Mouse (Mus musculus): Measurements from ENCODE around the gene Ppp3r2. TPM values are rescaled to one million over a fixed set of nuclear protein-coding genes. Genes with fewer than 3 reads are reported as not detected.

The Ppp3r2 gene
- polyA plus RNA-seq (2015; fragmentation: Nextera tagmentation; extraction: Ambion mirVana), result not detected in 2 replicates

DNA sequence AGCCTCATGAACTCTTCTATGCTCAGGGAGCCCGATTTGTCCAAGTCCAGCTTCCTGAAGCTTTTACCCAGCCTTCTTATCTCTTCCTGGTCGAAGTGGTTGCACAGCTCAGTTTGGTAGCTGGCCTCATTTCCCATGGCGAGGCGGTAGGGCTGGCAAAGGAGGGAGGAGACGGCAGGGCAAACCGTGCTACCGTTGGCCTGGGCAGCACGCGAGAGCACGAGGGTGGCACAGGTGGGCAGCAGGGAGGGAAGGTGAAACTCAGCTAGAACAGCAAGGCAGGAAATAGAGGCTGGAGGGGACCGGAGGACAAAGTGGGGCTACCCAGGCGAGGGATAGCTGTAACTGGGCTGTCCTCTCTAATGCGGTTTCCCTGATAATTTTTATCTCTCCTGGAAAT, at the start of gene Ppp3r2:
TSS of gene Ppp3r2 (minus strand) at position 213 of the 400 bp plus-strand sequence.
- WGBS, result 71% methylated on average over 13 of the region's 13 CpGs
- H3K4me3 ChIP-seq, result no peak within 1 kb of the TSS
- H3K36me3 ChIP-seq, result no peaks in the 10 kb centered on the region
- no peaks in the 10 kb centered on the region for H3K9me3 ChIP-seq (replicated peaks)
- no peaks in the 10 kb centered on the region for H3K27me3 ChIP-seq
- no peak within 1 kb of the TSS for H3K27ac ChIP-seq
- H3K9ac ChIP-seq, result no peak within 1 kb of the TSS
- no peak for ATAC-seq (replicated peaks; ENCODE audit: insufficient number of reproducible peaks, insufficient read depth, low FRiP score, low read depth)
- H3K4me2 ChIP-seq, result no peak within 1 kb of the TSS
- no peaks in the 10 kb centered on the region for H3K4me1 ChIP-seq (replicated peaks)

DNA sequence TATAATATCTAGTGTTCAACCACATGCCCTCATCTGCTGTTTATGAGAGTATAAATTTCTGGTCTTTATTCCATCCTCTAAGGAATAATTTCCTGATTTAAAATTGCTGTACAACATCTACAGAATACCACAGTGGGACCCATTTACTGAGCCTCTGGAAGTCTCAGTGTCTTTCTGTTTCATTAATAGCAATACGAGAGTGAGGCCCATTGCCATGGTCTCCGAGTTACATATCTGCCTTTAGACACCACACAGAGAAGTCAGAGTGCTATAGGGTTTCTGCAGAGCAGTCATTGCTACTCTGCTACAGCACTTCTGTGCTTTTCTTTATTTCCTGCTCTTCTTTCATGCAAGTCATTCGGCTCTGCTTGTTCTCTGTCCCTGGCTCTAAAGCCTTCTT, 47.5 kb upstream of the Ppp3r2 start:
- H3K4me1 ChIP-seq (replicated peaks), result no peaks in the 10 kb centered on the region
- WGBS, result 66% methylated on average over 3 of the region's 3 CpGs
- H3K27ac ChIP-seq, result no peak overlapping the region
- no peaks in the 10 kb centered on the region for H3K9me3 ChIP-seq (replicated peaks)
- H3K9ac ChIP-seq, result no peak overlapping the region
- no peaks in the 10 kb centered on the region for H3K36me3 ChIP-seq
- no peak overlapping the region for H3K4me2 ChIP-seq
- H3K27me3 ChIP-seq, result no peaks in the 10 kb centered on the region
- no peak overlapping the region for H3K4me3 ChIP-seq
- no peak for ATAC-seq (replicated peaks; ENCODE audit: insufficient number of reproducible peaks, insufficient read depth, low FRiP score, low read depth)

DNA sequence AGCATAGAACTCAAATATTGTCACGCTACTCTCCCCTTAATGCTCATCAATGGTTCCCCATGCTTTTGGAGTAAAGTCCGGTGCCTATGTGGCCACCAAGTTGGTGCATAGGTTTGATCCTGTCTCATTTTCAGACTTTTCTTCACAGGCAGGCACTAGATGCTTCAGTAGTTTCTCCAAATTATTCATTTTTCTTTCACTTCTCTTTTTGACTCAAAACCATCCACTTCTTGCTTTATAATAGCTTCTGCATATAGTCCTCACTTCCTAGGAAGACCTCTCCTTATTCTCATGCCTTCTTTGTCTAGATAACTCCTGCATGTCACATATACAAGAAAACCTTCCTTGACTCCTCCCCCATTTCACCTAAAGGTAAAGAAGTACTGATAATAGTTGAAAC, 42.1 kb upstream of the Ppp3r2 start:
- H3K9ac ChIP-seq, result no peak overlapping the region
- no peak overlapping the region for H3K4me2 ChIP-seq
- H3K27ac ChIP-seq, result no peak overlapping the region
- no peaks in the 10 kb centered on the region for H3K9me3 ChIP-seq (replicated peaks)
- 93% methylated on average over 2 of the region's 2 CpGs for WGBS
- no peak overlapping the region for H3K4me3 ChIP-seq
- ATAC-seq (replicated peaks; ENCODE audit: insufficient number of reproducible peaks, insufficient read depth, low FRiP score, low read depth), result no peak
- no peaks in the 10 kb centered on the region for H3K27me3 ChIP-seq
- H3K36me3 ChIP-seq, result no peaks in the 10 kb centered on the region
- no peaks in the 10 kb centered on the region for H3K4me1 ChIP-seq (replicated peaks)

DNA sequence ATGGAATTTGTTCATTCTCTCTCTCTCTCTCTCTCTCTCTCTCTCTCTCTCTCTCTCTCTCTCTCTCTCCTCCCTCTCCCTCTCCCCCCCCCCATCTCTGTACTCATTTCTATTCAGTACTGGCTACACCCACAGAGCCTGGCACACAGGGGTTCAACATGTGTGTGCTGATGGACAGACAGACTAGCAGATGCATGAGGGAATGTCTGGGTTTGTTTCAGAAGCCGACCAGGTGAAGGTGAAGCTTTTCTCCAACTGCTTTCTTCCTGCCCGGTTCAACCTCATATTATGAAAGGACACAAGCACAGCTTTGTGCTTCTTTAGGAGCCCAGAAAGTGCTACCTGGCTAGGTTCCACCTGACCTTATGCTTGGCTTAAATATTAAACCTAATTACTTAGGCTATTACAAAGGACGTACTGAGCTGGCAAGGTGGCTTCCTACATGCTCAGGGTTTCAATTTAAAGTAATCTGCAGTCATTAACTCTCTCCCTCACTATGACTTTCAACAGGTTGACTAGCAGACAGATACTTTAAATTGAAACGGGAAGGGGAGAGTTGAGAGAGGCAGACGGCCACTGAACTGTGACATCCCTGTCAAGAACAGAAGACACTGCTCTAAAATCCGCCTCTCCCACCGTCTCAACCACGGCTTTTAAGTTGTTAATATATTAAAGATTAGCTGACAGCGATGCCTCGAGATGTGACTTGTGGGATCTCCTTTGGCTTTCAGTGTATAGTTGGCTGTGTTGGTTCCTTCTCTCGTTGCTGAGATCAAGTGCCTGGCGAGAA, 9.8 kb upstream of the Ppp3r2 start:
- Histone ChIP-seq H3K36me3 (no peaks in the 10 kb centered on the region), H3K4me1 (replicated peaks) (no peaks in the 10 kb centered on the region), H3K4me3 (no peak overlapping the region), H3K4me2 (no peak overlapping the region), H3K9ac (no peak overlapping the region), H3K27me3 (no peaks in the 10 kb centered on the region), H3K9me3 (replicated peaks) (no peaks in the 10 kb centered on the region), H3K27ac (no peak overlapping the region)
- ATAC-seq (replicated peaks; ENCODE audit: insufficient number of reproducible peaks, insufficient read depth, low FRiP score, low read depth), result no peak
- WGBS, result 65% methylated on average over 12 of the region's 12 CpGs

DNA sequence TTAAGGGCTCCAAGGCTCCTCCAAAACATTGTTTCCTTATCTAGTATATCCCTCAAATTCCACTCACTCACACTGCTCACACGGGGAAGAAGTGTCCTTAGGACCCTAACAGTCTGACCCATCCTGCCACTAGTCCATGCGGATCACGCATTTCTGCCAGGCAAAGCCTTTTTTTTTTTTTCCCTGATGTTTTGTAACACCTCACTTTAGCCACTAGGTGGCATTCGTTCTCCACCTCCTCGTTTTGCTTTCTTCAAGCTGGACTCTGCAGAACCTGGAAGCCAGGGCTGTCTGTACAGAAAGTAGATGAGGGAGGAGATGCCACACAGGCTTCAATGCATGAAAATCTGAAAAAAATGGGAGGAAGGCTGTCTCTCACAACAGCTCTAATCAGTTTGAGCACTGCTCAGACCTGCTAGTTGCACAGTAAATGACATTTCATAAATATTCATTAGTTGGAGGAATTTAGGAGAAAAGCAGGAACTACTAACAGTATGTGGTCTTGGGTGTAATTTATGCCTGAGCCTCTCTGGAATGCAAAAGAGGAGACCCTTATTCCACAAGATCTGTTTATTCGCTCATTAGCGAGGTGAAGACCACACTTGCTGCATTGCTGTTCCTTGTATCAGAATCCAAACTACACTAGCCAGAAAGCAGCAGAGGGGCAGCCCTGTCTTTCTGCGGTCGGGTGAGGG, 6.9 kb upstream of the Ppp3r2 start:
- Histone ChIP-seq H3K27me3 (no peaks in the 10 kb centered on the region), H3K9me3 (replicated peaks) (no peaks in the 10 kb centered on the region), H3K27ac (no peak overlapping the region), H3K4me2 (no peak overlapping the region), H3K36me3 (no peaks in the 10 kb centered on the region), H3K9ac (no peak overlapping the region), H3K4me3 (no peak overlapping the region), H3K4me1 (replicated peaks) (no peaks in the 10 kb centered on the region)
- 27% methylated on average over 9 of the region's 9 CpGs for WGBS
- ATAC-seq (replicated peaks; ENCODE audit: insufficient number of reproducible peaks, insufficient read depth, low FRiP score, low read depth), result no peak

DNA sequence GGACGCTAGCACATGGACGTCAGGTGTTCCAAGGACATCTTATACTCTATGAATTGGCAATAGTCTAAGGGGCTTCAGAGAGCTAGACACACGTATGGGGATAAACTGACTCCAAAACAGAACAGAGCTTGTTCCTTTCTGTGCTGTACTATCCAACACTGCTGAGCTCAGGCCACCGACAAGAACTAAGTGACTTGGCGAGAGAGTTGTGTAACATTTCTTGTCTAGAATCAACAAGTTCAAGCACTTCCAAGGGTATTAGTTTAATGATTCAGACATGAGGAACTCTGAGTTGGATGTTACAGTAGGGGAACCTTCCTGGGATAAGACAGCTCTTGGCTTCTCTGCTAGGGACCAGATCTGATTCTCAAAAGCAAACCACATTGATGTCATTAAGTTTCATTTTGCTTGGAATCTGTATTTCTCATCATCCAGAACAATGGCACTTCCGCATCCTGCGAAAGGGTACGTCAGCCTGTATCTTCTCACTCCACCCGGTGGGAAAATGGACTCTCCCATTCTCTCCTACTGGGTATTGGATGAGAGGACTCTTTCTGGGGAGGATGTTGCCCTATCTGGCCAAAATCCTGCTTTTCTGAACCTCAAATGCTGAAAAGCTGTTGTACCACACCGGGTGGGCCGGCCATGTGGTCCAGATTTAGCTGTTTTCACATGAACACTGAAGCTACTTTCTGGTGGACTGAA, 1.5 kb downstream of the Ppp3r2 start:
- Histone ChIP-seq H3K36me3 (no peaks in the 10 kb centered on the region), H3K9me3 (replicated peaks) (no peaks in the 10 kb centered on the region), H3K27ac (no peak overlapping the region), H3K4me2 (no peak overlapping the region), H3K27me3 (no peaks in the 10 kb centered on the region), H3K9ac (no peak overlapping the region), H3K4me3 (no peak overlapping the region), H3K4me1 (replicated peaks) (no peaks in the 10 kb centered on the region)
- 86% methylated on average over 11 of the region's 11 CpGs for WGBS
- ATAC-seq (replicated peaks; ENCODE audit: insufficient number of reproducible peaks, insufficient read depth, low FRiP score, low read depth), result no peak

DNA sequence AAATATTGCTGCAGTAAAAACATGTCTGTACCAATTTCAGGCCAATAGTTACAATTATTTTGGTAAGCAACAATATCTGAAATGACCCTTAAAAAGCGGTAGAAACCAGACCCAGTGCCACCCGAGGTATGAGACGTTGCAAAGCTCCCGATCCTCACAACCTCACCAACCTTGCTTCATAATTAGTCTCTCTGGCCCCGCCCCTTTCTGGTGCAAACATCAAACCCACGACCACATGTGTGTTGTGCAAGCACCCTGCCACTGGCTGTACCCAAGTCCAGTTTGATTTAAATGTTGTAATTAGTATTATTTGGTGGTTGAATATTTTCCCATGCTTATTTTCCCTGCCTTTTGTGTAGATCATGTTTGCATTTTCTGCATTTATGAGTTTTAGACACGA, 5.0 kb downstream of the Ppp3r2 start:
- Histone ChIP-seq H3K4me2 (no peak overlapping the region), H3K4me1 (replicated peaks) (no peaks in the 10 kb centered on the region), H3K4me3 (no peak overlapping the region), H3K36me3 (no peaks in the 10 kb centered on the region), H3K9me3 (replicated peaks) (no peaks in the 10 kb centered on the region), H3K27me3 (no peaks in the 10 kb centered on the region), H3K9ac (no peak overlapping the region), H3K27ac (no peak overlapping the region)
- no peak for ATAC-seq (replicated peaks; ENCODE audit: insufficient number of reproducible peaks, insufficient read depth, low FRiP score, low read depth)
- WGBS, result 78% methylated on average over 7 of the region's 7 CpGs

DNA sequence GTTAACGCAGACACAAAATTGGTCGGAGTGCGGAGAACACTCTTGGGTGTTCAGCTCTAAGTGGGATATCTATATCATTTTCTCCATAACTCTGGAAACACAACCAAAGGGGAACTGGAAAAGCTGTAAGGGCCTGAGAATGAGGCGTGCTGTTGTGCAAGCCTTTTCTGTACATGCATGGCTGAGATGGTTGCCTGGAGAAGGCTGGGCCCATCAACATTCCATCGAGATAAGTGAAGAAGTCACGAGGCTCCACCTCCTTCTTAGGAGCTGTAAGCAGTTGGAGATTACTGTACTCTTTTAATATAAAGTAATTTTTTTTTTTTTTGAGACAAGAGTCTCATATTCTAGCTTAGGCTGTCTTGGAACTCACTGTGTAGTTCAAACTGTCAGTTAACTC, 5.8 kb downstream of the Ppp3r2 start:
- no peaks in the 10 kb centered on the region for H3K36me3 ChIP-seq
- WGBS, result 65% methylated on average over 6 of the region's 6 CpGs
- no peak overlapping the region for H3K9ac ChIP-seq
- ATAC-seq (replicated peaks; ENCODE audit: insufficient number of reproducible peaks, insufficient read depth, low FRiP score, low read depth), result no peak
- H3K27ac ChIP-seq, result no peak overlapping the region
- no peak overlapping the region for H3K4me2 ChIP-seq
- H3K9me3 ChIP-seq (replicated peaks), result no peaks in the 10 kb centered on the region
- no peaks in the 10 kb centered on the region for H3K4me1 ChIP-seq (replicated peaks)
- no peak overlapping the region for H3K4me3 ChIP-seq
- H3K27me3 ChIP-seq, result no peaks in the 10 kb centered on the region

DNA sequence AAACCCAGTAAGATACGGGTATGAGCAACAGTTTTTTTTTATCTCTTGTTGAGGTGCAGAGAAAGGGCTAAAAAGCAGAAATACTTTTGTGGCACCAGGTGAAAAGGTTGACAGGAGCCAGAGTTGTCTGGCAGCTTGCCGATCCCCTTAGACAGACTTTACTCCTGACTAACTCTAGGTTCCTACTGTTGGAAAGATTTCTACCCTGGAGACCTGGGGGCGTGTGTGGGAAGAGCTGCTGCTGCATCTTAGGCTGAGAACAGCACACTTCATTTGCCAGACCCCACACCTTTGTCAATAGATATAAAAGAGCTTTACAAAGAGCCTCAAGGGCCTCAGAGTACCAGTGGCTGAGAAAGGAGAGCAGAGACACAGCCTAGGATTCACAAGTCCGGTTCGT, 17.0 kb downstream of the Ppp3r2 start:
- Histone ChIP-seq H3K4me1 (replicated peaks) (no peaks in the 10 kb centered on the region), H3K9ac (no peak overlapping the region), H3K4me3 (no peak overlapping the region), H3K9me3 (replicated peaks) (no peaks in the 10 kb centered on the region), H3K4me2 (no peak overlapping the region), H3K27me3 (no peaks in the 10 kb centered on the region), H3K36me3 (peaks cover 8% of the 10 kb centered on the region; the same call in 1 of the 2 replicates), H3K27ac (no peak overlapping the region)
- WGBS, result 58% methylated on average over 5 of the region's 5 CpGs
- ATAC-seq (replicated peaks; ENCODE audit: insufficient number of reproducible peaks, insufficient read depth, low FRiP score, low read depth), result no peak

DNA sequence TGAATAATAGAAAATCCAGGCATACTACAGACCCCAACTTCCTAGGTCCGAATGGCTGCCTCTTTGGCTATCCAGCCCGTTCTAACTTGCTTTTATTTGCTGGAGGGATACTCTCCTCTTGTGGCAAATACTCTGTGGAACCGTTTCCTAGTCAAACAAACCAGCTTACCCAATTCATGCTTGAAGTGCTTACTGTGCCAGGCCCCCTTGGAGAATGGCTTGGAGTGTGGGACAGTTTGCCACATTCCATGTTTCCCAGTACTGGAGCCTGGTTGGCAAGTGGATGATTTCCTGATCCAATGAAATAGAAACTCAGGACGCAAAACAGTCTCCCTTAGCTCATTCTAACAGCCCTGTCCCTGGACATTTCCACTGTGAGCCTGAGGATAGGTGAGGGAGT, 19.6 kb downstream of the Ppp3r2 start:
- peaks cover 20% of the 10 kb centered on the region; the same call in 1 of the 2 replicates for H3K36me3 ChIP-seq
- H3K27me3 ChIP-seq, result no peaks in the 10 kb centered on the region
- no peak overlapping the region for H3K27ac ChIP-seq

DNA sequence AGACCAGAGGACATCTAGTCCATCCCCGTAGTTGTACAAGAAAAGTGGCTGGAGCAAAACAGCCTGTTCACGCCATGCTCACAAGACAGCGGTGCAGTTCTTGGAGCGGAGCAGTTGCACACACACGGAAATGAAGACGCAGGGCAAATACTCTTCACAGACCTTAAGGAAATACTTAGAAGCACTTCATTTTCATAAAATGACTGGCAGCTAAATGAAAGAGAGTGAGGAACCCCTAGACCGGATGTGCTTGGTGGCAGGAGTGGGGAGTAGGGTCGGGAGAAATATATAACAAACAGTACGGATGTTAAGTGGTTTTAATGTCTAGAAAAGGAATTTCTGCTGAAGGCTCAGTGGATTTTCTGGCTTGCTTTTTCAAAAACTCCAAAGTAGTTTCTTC, 20.2 kb downstream of the Ppp3r2 start:
- Histone ChIP-seq H3K27ac (no peak overlapping the region), H3K4me2 (no peak overlapping the region), H3K9ac (no peak overlapping the region), H3K4me1 (replicated peaks) (0 out of 2 replicates have a peak, but pooled peaks cover 4% of the 10 kb centered on the region), H3K36me3 (peaks cover 25% of the 10 kb centered on the region; the same call in 1 of the 2 replicates), H3K9me3 (replicated peaks) (no peaks in the 10 kb centered on the region), H3K4me3 (no peak overlapping the region), H3K27me3 (no peaks in the 10 kb centered on the region)
- no peak for ATAC-seq (replicated peaks; ENCODE audit: insufficient number of reproducible peaks, insufficient read depth, low FRiP score, low read depth)
- WGBS, result 94% methylated on average over 9 of the region's 9 CpGs

More for the DNA sequence above, 19.6 kb downstream of the Ppp3r2 start:
- no peak for ATAC-seq (replicated peaks; ENCODE audit: insufficient number of reproducible peaks, insufficient read depth, low FRiP score, low read depth)
- H3K4me3 ChIP-seq, result no peak overlapping the region
- H3K4me1 ChIP-seq (replicated peaks), result 0 out of 2 replicates have a peak, but pooled peaks cover 4% of the 10 kb centered on the region
- no peaks in the 10 kb centered on the region for H3K9me3 ChIP-seq (replicated peaks)
- no peak overlapping the region for H3K4me2 ChIP-seq
- WGBS, result 89% methylated on average over 4 of the region's 4 CpGs
- no peak overlapping the region for H3K9ac ChIP-seq
